Mouse (Mus musculus) frontal cortex, adult (tissue): ENCODE measurements at regions not wholly inside any gene's neighbourhood (a gene's known extent, or its start where the extent isn't known, plus 50 kb on each side); places are given as distances from the start of the nearest gene placed in this dataset.
"Not testable (repeated sequence)": the region's sequence is repeated elsewhere in the genome, so short reads cannot be mapped to it uniquely, and the experiment has no call there.

ENCODE experiments used
- ATAC-seq: cut with Nextera tagmentation; 2 replicates; pipeline ENCODE4 v1.9.2; 2017; ENCODE audit warnings: mild to moderate bottlenecking, moderate library complexity, mixed read lengths; ENCODE audit not compliant: low TSS enrichment

DNA sequence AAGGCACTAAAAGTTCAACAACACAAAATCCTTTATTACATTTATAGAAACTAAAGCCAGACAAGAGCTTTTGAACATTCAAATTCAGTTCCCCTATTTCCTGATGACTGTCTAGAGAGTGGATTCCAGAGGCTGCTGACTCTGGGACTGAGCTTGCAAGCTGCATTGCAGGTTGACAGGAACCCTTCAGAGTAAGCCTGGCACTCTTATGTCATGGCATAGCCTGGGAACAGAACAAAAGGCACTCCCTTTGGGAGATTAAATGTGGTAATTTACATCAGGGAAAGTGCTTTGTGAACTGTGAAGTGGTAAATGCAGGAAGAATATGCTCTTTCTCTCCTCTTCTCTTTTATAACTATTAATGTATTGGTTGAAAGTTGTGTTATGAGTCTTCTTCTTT lies 847.3 kb downstream of the Bcl11a start:
- ATAC-seq = no peak

DNA sequence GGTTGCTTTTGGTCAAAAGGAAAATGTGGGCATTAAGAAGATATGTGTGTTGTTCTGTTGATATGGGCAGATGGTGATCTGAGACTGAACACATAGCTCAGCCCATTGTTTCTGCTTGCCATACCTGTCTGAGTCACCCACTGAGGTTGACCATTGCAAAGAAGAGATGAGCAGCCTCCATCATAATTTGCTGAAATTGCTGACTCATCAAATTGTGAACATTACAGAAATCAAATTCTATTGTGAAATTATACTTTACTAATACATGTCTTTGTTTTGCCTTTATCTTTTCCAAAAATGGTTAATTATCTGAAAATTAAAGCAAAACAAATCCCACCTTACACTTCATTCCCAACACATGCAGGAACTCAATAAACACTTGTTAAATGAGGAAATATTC lies 865.8 kb downstream of the Bcl11a start:
- no peak for ATAC-seq

DNA sequence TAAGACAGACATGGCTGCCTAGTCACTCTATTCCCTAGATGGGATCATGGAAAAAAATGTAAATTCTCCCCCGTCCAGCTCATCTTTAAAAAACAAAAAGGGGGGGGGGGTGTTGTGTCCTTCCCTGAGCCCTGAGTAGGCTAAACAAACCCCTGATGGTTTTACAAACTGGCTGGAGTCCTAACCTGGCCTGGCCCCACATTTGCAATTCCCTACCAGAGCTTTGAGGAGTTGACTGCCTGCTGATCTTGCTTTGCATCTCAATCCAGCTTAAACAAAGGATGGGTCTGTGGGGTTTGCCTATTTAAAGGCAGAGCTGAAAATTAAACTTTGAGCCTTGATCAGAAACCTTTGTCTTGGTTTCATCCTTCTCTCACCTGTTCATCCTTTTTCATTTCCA lies 873.3 kb downstream of the Bcl11a start:
- no peak for ATAC-seq

DNA sequence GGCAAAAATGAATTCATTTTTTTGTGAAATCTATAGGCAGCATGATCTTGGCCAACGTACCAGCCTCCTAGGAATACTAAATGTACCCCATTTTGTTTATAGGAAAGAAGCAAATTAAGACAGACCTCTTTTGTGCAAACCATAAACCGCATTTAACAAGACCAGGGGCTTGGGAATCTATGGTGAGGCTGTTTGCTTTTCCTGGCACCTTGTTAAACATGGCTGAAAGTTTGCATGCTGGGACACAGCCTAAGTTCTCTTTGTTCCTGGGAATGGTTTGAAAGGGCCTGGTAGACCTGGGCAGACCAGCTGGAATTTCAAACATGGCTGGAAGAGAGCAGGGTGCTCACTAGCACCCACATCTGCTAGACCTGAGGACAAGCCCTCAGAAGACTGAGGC lies 894.5 kb downstream of the Bcl11a start:
- no peak for ATAC-seq

DNA sequence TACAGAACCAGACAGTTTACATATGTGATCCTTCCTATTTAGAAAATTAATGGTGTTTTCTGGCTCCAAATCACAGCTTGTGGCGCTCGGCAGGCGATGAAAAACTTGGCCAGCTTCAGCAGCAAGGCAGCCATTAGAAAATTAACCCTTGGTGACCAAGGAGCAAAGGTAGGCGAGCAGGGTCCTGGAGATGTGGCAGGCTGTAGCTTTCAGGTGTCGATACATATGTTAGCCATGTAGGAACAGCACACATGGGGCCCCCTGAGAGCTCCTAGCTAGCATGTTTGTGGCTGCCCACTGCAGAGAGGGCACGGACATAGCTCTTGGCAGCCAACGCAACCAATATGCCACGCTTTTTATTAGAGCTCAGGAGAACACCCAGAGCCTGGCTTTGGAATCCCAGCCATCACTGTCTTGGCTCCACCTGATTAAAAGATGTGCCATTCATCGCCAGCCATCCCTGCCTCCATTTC lies 902.4 kb downstream of the Bcl11a start:
- ATAC-seq = no peak

DNA sequence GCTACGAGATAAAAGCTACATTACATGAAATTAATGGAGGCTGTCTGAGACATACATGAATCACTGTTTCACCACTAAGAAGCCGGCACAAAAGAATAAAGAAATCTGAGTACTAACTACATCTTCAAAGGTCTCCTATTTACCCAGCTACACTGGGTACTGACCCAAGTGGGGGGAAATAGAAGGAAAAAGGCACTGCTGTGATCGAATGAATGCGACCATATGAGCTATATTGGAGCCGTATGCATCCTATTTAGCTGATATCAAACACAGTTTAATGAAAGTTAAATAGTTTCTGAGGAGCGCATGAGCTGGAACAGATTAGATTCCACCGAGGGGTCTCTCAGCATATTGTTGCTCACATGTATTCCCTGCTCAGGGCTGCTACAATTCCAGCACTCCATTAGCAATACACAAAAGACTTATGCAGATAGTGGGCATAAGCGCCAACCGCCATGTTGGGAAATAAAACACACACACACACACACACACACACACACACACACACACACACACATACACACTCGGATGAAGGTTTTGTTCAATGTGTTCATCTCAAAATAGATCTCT lies 905.3 kb downstream of the Bcl11a start:
- ATAC-seq = no peak

DNA sequence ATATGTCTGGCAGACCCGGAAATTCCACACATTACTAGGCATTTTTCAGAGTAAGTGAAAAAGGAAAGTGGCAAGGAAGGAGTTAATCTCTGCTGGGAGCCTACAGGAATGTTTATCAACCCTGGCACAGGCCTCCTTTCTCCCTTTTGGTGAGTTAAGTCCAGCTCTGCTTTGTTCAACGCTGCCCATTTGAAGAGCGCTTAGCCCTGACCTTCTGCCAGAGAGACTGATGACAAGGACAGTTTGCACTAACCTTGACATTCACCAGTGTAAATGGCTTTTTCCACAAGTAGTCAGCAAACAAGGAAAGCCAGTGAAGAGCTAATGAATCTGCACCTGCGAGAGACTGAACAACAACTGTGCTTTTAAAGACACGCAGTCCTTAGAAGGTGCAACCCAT lies 927.6 kb downstream of the Bcl11a start:
- ATAC-seq = no peak

DNA sequence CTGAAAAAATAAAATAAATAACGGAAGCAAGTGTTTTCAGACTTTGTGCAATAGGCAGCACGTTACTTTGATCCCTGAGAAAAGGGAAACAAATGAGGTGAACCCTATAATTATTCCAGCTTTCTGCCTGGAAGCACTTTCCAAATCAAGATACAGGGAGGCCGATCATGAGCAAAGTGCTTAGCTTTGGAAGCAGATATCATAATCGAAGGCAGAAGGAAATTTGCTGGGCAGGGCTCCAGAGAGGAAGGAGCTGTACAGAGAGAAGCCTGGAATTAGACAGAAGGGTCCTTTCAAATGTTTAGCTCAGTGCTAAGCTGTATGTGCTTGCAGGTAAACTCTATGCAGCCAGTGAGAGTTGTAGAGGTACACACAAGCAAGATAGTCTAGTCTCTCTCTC lies 948.9 kb downstream of the Bcl11a start:
- ATAC-seq = no peak

DNA sequence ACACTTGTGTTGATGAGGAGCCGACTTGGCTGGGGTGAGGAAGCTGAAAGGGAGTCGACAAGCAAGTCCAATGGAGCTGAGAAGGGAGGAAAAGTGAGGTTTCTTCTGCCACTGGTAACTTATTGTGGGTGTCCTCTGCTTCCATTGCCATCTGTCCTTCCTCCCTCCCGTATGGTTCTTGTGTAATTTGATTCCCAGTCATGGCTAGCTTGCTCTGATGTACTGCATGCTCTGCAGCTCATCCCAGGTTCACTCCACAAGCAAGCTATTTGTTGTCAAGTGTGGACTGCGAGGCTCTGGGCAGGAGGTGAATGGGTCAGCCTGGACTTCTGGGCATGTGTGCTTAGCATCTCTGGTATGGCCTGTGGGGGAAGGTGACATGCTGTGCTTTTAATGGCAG lies 963.1 kb downstream of the Bcl11a start:
- peak; percentile 93 for ATAC-seq

DNA sequence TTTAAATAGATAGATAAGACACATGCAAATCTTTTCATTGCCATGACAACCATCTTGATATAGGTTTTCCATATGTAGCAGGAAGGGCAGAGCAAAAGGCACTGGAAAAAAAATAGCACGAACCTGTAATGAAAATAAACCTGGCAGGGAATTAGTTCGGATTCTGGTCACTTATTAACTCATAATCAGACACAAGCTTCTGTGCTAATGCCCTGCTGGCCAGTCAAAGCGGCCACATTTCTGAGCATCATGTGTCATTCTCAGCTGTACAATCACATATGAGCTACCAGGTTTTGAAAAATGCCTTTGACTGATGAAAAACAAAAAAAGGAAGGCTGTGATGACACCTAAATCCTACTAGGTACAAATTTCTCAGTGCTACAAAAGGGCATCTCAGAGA lies 964.9 kb downstream of the Bcl11a start:
- no peak for ATAC-seq

DNA sequence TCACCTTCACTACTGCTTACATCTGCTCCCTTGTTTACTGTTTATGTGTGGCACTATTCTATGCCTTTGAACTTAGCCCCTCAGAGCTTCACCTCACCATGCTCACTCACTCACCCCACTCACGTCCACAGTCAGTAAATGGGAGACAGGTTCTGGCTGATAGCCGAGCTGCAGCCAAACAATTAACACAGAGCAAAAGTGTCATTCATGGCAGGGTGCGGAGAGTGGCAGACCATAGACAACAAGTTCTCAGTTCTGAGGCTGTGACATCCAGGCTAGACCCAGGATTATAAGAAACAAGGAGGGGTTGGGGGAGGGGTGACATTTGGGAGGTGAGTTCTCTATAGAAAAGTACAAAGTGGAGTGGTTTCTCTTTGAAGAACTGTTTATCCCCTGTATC lies 967.5 kb downstream of the Bcl11a start:
- ATAC-seq = no peak

DNA sequence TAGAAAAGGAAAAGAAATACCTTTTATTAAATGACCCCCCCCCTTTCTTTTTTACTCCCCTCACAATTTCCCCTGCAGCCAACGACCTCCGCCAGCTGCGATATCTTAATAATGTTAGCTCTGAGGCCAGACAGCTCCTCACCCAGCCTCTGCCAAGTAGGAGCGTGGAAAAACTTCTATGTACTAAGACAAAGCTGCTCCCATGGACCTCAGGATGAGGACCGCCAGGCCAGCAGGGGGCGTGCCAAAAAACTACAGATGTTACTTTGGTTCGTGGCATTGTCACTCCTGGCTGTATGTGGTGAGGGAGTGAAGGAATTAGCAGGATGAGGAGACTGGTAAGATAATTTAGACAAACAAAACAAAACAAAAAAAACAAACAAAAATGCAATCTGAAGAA lies 968.1 kb downstream of the Bcl11a start:
- ATAC-seq = no peak

DNA sequence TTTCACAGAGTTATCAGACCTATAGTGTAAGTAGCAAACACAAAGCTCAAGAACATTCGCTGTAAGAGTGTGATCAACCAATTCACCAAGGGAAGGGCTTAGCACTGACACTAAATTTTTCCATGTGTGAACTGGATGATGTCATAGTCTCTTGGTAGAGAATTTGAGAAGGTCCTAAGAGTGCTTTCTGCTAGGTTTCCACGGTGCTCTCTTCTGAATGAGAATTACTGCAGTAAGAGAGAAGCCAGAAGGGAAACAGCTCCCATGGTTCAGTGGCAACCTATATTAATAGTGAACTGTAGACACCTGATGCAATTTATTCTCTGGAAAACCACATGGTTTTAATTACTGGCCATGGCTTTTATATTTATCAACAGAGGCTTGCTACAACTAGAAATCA lies 977.8 kb downstream of the Bcl11a start:
- no peak for ATAC-seq

DNA sequence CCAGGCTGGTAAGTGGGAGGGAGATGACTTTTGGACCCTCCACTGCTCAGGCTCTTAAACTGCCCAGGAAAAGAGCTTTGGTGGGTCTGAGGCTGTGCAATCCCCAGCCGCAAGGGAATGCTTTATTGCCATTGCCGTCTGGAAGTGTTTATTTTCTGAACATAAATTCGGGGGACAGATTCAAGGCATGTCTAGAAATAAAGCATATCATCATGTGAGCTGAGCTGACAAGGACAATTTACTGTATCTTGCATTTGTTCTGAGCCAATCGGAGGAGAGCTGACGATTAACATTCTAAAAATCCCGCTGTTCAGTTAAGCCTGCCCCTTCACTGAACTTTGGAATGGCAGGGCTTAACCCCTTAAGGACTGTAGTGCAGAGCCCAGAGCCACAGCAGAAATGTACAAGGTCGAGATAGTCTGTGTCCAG lies 979.3 kb downstream of the Bcl11a start:
- ATAC-seq = no peak

DNA sequence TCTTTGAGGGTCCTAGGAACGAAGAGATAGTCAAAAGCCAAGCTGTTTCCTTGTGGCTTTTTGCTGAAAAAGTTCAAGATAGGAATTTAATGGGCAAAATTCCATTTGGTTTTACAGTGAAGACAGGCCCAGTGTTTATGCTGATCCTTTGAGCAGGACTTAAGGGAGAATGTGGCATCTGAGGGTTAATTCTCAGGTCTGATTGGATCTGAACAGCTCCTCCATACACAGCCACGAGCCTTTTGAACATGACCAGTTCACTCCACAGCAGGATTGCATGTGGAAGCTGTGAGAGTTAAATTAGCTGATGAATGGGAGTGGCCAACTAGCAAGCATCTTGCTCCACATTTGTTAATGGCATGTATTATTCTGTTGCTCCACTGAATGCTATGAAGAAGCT lies 979.7 kb downstream of the Bcl11a start:
- no peak for ATAC-seq

DNA sequence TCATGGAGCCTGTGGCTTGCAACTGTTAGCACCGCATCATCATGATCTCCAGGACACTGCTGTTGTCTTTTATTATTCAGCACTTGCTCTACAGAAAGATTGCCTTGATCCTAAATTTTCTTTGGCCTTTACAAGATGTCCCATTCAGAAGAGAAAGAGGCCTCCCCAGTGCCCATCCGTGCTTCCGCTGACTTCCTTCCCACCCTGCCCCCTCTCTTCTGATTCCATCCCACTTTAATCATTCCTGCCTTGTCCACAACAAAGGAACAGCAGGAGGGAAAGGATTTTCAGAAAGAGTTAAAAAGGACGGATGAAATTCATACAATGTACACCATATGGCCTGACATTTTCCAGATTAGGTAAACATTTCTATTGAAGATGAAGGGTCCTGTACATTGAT lies 985.2 kb downstream of the Bcl11a start:
- ATAC-seq = no peak

DNA sequence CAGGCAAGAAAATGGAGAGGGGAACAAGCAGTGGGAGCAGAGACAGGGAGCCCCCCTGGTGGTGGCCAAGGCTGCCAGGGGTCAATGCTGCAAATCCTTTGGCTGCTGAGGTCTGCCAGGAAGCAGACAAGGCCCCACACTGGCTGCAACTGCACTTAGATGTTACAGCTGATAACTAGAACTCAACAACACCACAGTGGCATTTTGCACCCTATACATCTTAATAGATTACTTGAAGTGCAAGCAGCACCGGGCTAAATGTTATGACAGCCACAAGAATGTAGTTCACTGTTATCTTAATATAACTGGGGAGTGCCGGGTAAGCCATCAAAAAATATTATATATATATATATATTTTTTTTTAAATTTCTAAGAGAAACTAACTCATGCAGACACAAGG lies 986.1 kb downstream of the Bcl11a start:
- no peak for ATAC-seq

DNA sequence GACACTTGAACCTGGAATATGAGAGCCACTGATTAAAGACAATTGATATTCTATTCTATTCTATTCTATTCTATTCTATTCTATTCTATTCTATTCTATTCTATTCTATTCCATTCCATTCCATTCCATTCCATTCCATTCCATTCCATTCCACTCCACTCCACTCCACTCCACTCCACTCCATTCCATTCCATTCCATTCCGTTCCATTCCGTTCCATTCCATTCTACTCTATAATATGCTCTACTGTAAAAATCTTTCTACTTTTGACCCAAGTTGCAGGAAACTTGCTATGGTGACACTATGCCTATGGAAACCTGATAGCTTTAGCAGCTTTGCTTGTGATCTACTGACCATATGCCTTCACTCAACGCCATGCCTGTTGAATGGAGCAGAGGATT lies 1022.1 kb downstream of the Bcl11a start:
- not testable (repeated sequence) for ATAC-seq

DNA sequence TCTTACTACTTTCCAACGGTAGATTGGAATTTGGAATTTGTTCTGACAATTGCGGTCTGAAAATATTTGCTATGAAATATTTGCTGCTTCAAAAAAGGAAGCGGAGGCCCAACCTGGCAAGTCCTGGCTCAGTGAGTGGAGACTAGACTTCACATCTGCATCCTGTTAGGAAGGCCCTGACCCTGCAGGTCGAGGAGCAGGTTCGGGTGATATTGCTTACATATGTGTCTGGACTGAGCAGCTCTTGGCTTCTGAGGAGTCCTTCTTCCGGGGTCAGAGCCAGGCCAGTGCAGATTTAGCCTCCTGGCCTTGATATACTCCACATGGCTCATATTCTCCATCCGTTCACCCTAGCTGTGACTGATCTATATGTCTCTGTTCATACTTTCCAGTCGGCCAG lies 1026.6 kb downstream of the Bcl11a start:
- no peak for ATAC-seq

DNA sequence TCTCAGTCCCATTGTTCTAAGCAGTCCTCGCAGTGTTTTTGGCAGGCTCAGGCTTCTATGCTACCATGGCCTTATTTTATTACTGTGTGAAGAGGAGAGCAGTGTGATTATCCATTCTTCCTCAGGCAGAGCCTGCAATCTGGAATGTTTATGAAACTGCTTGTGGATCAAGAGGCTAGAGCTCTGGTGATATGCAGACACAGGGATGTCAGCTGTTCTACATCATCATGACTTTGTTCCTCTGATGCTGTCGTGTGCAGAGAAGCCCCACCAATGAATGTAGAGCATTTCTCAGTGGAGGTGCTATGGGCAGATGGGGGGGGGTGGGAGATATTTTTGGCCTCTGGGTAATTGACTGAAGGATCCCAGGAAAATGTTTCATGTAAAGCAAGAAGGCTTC lies 1046.6 kb downstream of the Bcl11a start:
- ATAC-seq = peak; percentile 88

DNA sequence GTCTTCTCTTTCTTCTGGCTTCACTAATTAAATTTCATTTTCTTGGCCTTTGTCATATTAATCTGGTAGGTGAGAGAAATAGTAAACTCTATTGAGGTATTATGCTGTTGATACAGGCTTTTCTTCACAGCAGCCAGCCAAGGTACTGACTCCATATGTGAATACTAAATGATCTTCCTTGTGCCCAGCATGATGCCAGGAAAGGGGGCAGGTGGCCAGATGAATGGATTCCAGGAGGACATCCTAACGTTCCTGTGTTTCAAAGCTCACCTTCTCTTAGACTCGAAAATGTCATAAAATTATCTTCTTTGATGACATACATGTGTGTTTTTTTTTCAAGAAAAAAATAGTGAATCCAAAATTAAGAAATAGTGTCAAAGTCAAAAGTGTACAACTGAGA lies 1064.4 kb downstream of the Bcl11a start:
- ATAC-seq = no peak

DNA sequence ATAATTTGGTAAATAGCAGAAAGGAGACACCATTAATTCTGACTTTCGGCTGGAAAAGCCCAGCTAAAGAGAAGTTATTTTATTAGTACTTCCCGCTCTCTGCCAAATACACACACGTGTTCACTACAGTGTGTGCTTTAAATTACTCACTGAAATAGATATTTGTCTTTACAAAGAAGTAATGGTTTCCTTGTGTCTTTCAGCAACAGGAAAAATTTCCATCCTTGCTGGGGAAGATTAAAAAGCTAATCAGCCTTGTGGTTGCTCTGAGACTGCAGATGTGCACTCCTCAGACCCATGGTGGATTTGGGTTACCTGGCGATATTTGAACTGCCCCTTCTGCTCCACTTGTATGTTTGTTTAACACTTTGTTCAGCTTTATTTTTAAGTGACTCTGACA lies 1065.0 kb downstream of the Bcl11a start:
- no peak for ATAC-seq

DNA sequence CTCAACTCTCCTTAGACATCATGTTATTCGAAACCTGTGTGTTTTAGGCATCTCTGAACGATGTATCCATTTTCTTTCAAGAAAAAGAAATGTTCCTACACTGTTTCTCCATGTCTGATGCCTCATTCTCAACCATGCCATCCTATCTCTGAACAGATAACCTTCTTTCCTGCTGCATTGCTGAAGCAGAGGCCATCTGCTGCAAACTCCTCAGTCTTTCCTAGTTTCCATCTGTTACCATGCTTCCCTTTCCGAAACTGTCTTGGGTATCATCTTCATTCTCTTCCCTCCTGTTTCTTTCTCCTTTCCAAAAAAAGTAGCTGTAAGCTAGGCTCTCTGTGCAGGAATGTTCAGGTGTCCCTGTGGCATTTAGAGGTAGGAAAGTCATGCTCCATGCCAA lies 1063.3 kb downstream of the 5730522E02Rik start:
- peak; percentile 93 for ATAC-seq

DNA sequence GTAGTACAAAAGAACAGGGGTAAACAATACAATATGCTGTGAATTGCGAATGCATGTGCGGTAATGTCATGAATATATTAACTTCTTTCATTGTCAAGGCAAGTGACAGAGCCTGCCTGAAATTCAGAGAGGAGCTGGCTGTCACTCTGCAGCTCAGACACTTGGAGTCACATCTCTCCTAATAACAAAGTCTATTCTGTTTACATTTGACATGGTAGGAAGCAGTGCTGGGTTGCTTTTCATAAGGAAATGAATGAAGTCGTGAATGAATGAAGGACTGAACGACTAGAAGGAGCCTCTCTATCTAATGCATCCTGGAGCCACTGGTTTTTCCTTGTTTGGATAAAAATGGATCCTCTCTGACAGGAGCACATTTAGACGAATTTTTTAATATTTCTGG lies 1053.9 kb downstream of the 5730522E02Rik start:
- no peak for ATAC-seq
